Mouse (Mus musculus) E14TG2a.4 (cell line): Measurements from ENCODE around the gene Tmem184b.

Experiments
- CTCF ChIP-seq: conservative IDR thresholded peaks from 2 replicates; pipeline ENCODE4 v1.5.1; 2014; ENCODE audit warnings: low read length
- NANOG ChIP-seq: IDR thresholded peaks from 2 replicates; pipeline ENCODE4 v1.6.1; 2014; ENCODE audit warnings: borderline replicate concordance, low read length, mixed read lengths
- POU5F1 ChIP-seq: IDR thresholded peaks from 2 replicates; pipeline ENCODE4 v1.6.1; 2014; ENCODE audit warnings: low read length, borderline replicate concordance

GRCm38 (mm10) chr15:79366402-79366801 is 37.0 kb downstream of the Tmem184b start:
- TF ChIP-seq CTCF (no peak), POU5F1 (no peak), NANOG (no peak)
